Mouse (Mus musculus): ENCODE data around the gene Tdgf1. TPM values are rescaled to one million over a fixed set of nuclear protein-coding genes. Genes with fewer than 3 reads are reported as not detected.

The Tdgf1 gene
- polyA plus RNA-seq, 1 experiment = 0.43 TPM

DNA sequence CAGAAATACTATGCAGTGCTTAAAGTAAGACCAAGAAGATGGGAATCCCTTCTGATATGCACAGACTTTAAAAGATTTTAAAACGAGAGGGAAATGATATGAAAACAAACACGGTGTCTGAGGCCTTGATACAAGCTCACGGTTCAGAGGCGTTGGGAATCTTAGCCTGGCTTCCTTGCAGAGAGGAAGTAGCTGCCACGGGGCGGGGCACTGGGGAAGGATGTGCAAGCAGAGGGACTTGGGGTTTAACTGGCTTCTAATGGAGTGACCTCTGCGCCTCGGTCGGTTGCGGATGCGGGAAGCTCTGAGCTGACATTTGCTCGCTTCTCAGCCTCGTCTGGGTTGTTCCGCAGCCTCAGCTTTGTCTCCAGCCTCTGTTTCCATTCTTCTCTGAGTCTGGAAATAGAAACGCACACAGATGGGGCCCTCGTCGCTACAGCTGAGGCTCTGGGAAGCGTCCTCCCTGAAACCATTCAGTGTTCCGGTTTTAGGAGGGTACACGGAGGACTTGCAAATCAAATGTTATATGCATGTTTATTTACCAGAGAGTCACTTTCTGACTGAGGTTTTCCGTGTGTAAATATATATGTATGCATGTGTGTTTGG lies 31.2 kb downstream of the Tdgf1 start:
- DNase-seq (ENCODE audit: low read depth) = no peak

DNA sequence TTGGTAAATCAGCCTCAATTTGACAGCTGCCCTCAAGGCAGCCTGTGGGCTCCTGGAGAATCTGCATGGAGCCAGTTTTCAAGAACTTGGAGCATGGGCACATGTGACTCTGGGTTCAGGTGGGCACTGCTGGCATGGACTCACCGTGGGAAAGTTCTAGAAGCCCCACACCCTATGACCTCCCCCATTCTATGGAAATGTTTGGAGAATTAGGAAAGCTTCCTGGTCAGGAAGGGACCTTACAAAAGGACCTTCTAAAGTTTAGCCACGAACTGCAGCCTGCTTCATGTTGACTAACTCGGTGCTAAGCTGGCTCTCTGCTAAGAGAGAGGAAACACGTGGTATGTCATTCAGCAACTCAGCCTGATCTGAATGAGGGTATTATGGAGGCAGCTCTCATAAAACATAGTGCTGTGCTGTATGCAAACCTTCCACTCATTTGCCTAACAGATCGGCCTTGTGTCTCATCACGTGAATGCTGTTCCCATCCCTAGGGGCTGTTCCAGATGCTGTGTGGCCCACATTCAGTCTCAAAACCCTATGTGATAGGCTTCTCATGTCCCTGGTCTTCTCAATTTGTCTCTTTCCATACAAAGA lies 36.5 kb downstream of the Tdgf1 start:
- DNase-seq (ENCODE audit: low read depth) = no peak

GRCm38 (mm10) chr9:110908631-110909016 lies 37.3 kb downstream of the Tdgf1 start:
- DNase-seq (ENCODE audit: low read depth) = no peak

GRCm38 (mm10) chr9:110907838-110908630 lies 37.9 kb downstream of the Tdgf1 start:
- no peak for DNase-seq (ENCODE audit: low read depth)

GRCm38 (mm10) chr9:110907201-110907837 lies 38.6 kb downstream of the Tdgf1 start:
- DNase-seq (ENCODE audit: low read depth) = no peak

DNA sequence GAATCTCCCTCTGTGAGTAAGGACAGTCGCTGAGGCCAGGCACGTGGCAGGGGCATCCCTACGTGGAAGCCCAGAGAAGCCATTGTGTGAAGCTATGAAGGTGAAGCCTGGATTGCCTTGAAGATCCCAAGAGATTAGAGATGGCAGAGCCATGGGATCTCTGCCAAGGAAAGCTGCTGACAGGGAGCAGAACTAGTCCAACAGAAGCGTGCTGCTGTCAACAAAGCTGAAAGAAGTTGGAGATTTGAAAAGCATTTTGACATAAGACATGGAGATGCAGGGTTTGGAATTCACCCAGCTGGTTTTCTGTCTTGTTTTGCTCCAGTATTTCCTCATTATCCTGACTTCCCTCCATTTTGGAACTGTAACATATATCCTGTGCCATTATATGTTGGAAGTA lies 43.7 kb downstream of the Tdgf1 start:
- DNase-seq (ENCODE audit: low read depth) = no peak

DNA sequence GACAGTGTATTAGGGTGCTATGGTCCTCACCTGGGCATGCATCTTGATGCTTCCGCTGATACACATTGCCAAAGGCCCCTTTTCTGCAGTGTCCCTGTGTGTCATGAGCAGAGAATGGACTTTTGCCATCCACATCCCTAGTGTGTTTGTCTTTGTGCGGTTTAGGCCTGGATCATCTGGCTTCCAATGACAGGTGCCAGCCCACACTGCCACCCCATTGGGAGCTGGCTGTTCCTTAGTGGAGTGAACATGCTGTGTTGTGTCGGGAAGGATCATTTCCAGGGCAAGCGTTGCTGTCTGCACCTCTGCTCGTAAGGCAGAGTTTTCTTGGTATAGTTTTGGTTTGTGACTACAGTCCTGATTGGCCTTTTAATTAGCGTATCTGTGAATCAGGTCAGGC lies 44.8 kb downstream of the Tdgf1 start:
- DNase-seq (ENCODE audit: low read depth) = no peak

GRCm38 (mm10) chr9:110899451-110900008 lies 46.4 kb downstream of the Tdgf1 start:
- no peak for DNase-seq (ENCODE audit: low read depth)

GRCm38 (mm10) chr9:110896595-110896994 lies 49.4 kb downstream of the Tdgf1 start:
- DNase-seq (ENCODE audit: low read depth) = no peak

DNA sequence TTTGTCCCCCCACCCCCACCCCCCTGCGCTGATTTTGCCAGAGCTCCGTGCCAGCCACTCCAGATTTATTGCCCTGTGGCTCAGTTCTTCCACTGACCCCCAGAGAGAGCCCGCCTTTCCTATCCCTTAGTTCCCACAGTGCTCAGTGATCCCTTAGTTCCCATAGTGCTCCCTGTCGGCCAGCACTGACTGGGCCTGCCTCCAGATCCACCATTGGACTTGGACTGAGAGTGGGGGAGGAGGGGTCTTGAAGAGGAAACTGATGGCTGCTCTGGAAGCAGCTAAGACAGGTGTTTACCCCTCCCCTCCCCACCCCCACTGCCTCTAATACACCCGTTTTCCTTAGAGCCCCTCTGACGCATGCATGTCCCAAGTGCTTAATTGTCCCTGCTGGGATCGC lies 50.0 kb downstream of the Tdgf1 start:
- DNase-seq (ENCODE audit: low read depth) = no peak

- DNase-seq (ENCODE audit: low read depth) = no peak
These were observed 50.5 kb downstream of the Tdgf1 start for GRCm38 (mm10) chr9:110895507-110895906.

DNA sequence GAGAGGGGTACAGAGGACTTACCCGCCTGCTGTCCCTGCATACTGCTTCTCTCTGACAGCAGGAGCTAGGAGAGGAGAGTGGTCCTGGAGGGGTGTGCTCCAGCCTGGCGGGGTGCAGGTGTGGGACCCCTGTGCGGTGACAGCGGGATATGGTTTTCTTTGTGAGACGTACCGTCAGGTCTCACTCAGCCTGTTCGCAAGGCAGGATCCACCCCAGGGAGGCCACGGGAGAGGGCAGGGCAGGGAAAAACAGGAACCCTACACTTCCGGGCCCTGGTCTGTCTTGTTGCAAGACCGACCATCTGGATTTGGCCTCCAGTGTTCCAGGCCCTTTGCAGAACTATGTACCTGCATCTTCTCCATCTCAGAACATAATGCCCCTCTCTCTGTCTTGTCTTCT lies 52.5 kb downstream of the Tdgf1 start:
- DNase-seq (ENCODE audit: low read depth) = no peak

DNA sequence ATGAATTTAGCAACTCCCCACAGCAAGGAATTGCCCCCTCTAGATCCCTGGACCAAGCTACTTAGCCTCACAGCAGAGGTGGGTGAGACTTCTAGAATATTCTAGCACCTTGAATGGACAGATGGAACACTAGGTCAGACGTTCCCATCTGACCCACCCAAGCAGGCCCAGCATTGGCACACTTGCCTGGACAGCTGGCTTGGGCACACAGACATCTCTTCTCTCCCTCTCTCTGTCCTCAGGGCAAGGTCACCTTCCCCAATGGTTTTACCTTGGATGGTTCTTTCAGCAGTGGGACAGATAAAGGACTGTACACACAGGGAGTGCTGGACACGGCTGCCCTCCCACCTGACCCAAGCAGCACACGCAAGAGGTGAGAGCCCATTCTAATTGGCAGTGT lies 53.4 kb downstream of the Tdgf1 start:
- DNase-seq (ENCODE audit: low read depth) = no peak

GRCm38 (mm10) chr9:110891077-110891828 lies 54.7 kb downstream of the Tdgf1 start:
- no peak for DNase-seq (ENCODE audit: low read depth)

GRCm38 (mm10) chr9:110890026-110890783 lies 55.8 kb downstream of the Tdgf1 start:
- DNase-seq (ENCODE audit: low read depth) = no peak

Other genes starting within 250 kb of the Tdgf1 start
- gene Myl3, start 204.3 kb downstream of the Tdgf1 start, polyA plus RNA-seq (2012; rRNA removed) = 0.63 TPM in 1 of 2 replicates, not detected in the other
- gene Pth1r, start 199.0 kb downstream of the Tdgf1 start, polyA plus RNA-seq (2012; rRNA removed) = 24.3 and 35.6 TPM in 2 replicates
- gene Prss42, start 148.0 kb downstream of the Tdgf1 start, polyA plus RNA-seq (2012; rRNA removed) = 0.07 and 0.19 TPM in 2 replicates
- not detected in 2 replicates for gene Prss44, start 132.2 kb downstream of the Tdgf1 start, polyA plus RNA-seq (2012; rRNA removed)
- 0.07 and 0.15 TPM in 2 replicates for gene Prss43, start 119.5 kb downstream of the Tdgf1 start, polyA plus RNA-seq (2012; rRNA removed)
- 0.36 TPM in 1 of 2 replicates, not detected in the other for gene Prss45, start 111.6 kb downstream of the Tdgf1 start, polyA plus RNA-seq (2012; rRNA removed)
- 0.15 and 0.24 TPM in 2 replicates for gene Prss46, start 101.7 kb downstream of the Tdgf1 start, polyA plus RNA-seq (2012; rRNA removed)
- not detected in 2 replicates for gene Prss50, start 88.2 kb downstream of the Tdgf1 start, polyA plus RNA-seq (2012; rRNA removed)
- gene Als2cl, start 66.3 kb downstream of the Tdgf1 start, polyA plus RNA-seq (2012; rRNA removed) = 17.7 and 24.0 TPM in 2 replicates
- gene Tmie, start 66.0 kb downstream of the Tdgf1 start, polyA plus RNA-seq (2012; rRNA removed) = 0.88 and 1.3 TPM in 2 replicates
- not detected in 2 replicates for gene Fam240a, start 29.3 kb downstream of the Tdgf1 start, polyA plus RNA-seq (2012; rRNA removed)
- gene Lrrc2, start 5.4 kb upstream of the Tdgf1 start, polyA plus RNA-seq (2012; rRNA removed) = 0.05 TPM in 1 of 2 replicates, not detected in the other
- gene Rtp3, start 44.4 kb upstream of the Tdgf1 start, polyA plus RNA-seq (2012; rRNA removed) = 4.6 and 4.7 TPM in 2 replicates
- 13.8 and 92.0 TPM in 2 replicates for gene Ltf, start 73.1 kb upstream of the Tdgf1 start, polyA plus RNA-seq (2012; rRNA removed)
- 3.1 and 5.0 TPM in 2 replicates for gene Ccrl2, start 111.4 kb upstream of the Tdgf1 start, polyA plus RNA-seq (2012; rRNA removed)
- gene Lrrfip2, start 171.4 kb upstream of the Tdgf1 start, polyA plus RNA-seq (2012; rRNA removed) = 10.0 and 10.5 TPM in 2 replicates